Mouse (Mus musculus) spleen, adult 12 weeks (tissue): ENCODE measurements at regions not wholly inside any gene's neighbourhood (a gene's known extent, or its start where the extent isn't known, plus 50 kb on each side); places are given as distances from the start of the nearest gene placed in this dataset.

Source experiments
- DNase-seq: peaks from one replicate; pipeline ENCODE4 v3.0.0; 2022; ENCODE audit warnings: low spot score

- DNase-seq, result no peak
These were observed 95.9 kb upstream of the Slc13a1 start for GRCm38 (mm10) chr6:24263796-24264195.

GRCm38 (mm10) chr6:24262578-24262977 lies 94.7 kb upstream of the Slc13a1 start:
- no peak for DNase-seq

- DNase-seq, result no peak
These were observed 77.7 kb upstream of the Slc13a1 start for GRCm38 (mm10) chr6:24245591-24245990.

GRCm38 (mm10) chr6:24238541-24238940 lies 70.6 kb upstream of the Slc13a1 start:
- no peak for DNase-seq

- no peak for DNase-seq
These were observed 70.2 kb upstream of the Slc13a1 start for GRCm38 (mm10) chr6:24238054-24238453.

GRCm38 (mm10) chr6:24233626-24234025 lies 65.7 kb upstream of the Slc13a1 start:
- no peak for DNase-seq

- no peak for DNase-seq
These were observed 52.7 kb upstream of the Slc13a1 start for GRCm38 (mm10) chr6:24220589-24220988.

GRCm38 (mm10) chr6:24219882-24220522 lies 52.1 kb upstream of the Slc13a1 start:
- no peak for DNase-seq
